Mouse (Mus musculus) kidney, postnatal 4 days (tissue): ENCODE data around the gene Spsb1.

Experiments used
- DNase-seq, 2 experiments: peaks; one replicate each; pipeline ENCODE4 v3.0.0; 2021; ENCODE audit warnings: mixed read lengths in 2 of 2

Gene Spsb1

GRCm38 (mm10) chr4:149854770-149855169 lies 100.1 kb downstream of the Spsb1 start:
- DNase-seq = no peak

DNA sequence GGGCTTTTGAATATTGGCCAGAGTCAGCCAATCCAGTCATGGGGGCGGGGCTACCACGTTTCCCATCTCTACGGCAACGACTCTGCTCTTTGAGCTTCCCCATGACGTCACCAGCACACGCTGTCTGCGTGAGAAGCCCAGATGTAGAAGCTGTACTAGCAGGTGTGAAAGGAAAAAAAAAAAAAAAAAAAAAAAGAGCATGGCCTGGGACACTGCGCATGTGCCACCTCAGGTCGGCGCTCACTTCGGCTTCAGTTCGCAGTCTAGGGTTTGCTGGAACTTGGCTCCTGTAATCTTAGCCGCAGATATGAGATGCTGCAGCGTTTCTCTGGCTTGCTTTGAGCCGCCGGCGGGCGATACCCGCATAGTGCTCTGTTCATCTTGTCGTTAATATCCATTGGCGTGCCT lies 100.5 kb downstream of the Spsb1 start:
- peak; percentile 70 to 77 for DNase-seq

- DNase-seq = no peak
Measured at GRCm38 (mm10) chr4:149853698-149854284, 101.1 kb downstream of the Spsb1 start.

DNA sequence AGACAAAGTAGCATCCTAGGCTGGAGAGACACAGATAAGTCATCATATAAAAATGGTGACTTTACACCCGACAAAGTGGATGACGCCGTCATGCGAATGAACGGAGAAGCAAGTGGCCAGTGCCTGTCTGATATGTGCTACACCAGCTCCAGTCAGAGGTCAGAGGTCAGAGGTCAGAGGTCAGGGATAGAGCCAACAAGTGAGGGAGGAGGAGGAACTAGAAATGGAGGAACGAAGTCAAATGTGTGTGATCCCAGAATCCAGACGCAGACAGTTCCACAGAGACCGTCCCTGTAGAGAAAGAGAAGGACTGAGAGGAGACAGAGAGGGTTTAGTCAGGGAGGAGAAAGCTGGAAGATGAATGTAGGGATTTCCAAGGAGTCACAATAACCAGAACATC lies 103.3 kb downstream of the Spsb1 start:
- no peak for DNase-seq

DNA sequence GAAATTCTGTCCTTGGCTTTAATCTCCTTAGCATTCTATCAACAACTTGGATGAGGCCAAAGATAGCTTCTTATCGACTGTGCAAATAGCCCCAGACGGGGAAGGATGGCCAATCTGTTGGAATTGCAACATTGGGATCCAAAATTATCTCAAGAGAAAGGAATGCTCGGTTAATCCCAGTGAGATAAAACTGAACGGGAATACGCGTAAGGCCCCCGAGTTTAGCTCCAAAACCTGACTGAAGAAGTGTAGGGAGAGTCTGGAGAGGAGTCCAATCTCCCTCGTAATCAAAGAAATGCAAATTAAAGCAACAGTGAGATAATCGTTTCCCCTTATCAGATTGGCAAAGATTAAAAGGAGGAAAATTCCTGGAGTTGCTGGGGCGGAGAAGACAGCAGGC lies 104.2 kb downstream of the Spsb1 start:
- no peak for DNase-seq

- no peak for DNase-seq
Measured at GRCm38 (mm10) chr4:149850045-149850444, 104.8 kb downstream of the Spsb1 start.

GRCm38 (mm10) chr4:149849035-149849434 lies 105.8 kb downstream of the Spsb1 start:
- no peak for DNase-seq

GRCm38 (mm10) chr4:149846861-149847631 lies 107.8 kb downstream of the Spsb1 start:
- DNase-seq = no peak
